Mouse (Mus musculus) urinary bladder, postnatal 14 days (tissue): Measurements from ENCODE around the gene Ccr2.
"Not testable (repeated sequence)": the region's sequence is repeated elsewhere in the genome, so short reads cannot be mapped to it uniquely, and the experiment has no call there.

Source experiments
- DNase-seq: peaks from one replicate; pipeline ENCODE4 v3.0.0; 2021; ENCODE audit warnings: low spot score

Gene Ccr2

GRCm38 (mm10) chr9:124101723-124102122 is at the start of gene Ccr2:
Gene Ccr2, plus strand, starts transcription at chr9:124101950.
- no peak for DNase-seq

DNA sequence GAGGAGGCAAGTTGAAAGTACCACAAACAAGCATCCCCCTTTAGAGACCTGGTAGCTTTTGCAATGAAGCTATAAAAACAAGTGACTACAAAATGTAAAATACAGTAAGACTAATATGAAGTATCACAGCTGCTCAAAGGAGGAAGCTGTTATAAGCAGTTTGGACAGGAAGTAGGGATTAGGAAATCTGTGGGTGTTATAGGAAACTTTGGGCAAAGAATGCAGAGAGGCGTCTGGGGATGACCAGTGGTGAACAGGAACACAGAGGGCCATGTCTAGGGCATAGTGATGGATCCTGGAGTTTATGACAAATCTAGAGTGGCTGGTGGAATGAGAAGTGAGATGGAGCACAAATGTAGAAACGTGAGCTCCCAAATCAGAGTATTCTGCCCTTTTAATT is 48.2 kb upstream of the Ccr2 start:
- no peak for DNase-seq

- peak; percentile 36 for DNase-seq
These were observed 45.5 kb upstream of the Ccr2 start for GRCm38 (mm10) chr9:124056158-124056709.

GRCm38 (mm10) chr9:124059660-124060352 is 41.9 kb upstream of the Ccr2 start:
- no peak for DNase-seq

DNA sequence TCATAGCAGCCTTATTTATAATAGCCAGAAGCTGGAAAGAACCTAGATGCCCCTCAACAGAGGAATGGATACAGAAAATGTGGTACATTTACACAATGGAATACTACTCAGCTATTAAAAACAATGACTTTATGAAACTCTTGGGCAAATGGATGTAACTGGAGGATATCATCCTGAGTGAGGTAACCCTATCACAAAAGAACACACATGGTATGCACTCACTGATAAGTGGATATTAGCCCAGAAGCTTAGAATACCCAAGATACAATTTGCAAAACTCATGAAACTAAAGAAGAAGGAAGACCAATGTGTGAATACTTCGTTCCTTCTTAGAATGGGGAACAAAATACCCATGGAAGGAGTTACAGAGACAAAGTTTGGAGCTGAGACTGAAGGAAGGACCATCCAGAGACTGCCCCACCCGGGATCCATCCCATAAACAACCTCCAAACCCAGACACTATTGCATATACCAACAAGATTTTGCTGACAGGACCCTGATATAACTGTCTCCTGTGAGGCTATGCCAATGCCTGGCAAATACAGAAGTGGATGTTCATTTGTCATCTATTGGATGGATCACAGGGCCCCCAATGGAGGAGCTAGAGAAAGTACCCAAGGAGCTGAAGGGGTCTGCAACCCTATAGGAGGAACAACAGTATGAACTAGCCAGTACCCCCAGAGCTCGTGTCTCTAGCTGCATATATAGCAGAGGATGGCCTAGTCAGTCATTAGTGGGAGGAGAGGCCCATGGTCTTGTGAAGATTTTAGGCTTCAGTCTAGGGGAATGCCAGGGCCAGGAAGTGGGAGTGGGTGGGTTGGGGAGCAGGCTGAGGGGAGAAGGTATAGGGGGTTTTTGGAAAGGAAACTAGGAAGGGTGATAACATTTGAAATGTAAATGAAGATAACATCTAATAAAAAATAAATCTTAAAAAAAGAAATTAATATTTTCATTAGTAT is 40.0 kb upstream of the Ccr2 start:
- DNase-seq: not testable (repeated sequence)

GRCm38 (mm10) chr9:124066572-124067103 is 35.1 kb upstream of the Ccr2 start:
- DNase-seq: no peak

GRCm38 (mm10) chr9:124068098-124069058 is 33.4 kb upstream of the Ccr2 start:
- DNase-seq: no peak

DNA sequence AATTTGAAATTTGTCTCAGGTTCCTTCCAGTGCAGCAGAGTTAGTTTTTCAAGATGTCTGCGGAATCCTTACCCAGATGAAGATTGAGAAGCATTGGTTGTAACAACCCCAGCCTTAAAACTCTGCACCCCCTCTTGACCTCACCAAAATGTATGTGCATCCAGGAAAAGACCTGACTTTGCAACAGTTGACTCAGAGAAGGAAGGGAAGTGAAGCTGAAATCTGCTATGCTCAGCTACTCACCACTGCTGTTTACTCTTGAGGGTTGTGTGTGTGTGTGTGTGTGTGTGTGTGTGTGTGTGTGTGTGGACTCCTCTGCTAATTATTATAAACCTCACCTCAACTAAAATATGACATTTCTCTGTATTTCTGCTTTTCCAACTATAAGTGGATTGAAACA is 30.2 kb upstream of the Ccr2 start:
- no peak for DNase-seq

DNA sequence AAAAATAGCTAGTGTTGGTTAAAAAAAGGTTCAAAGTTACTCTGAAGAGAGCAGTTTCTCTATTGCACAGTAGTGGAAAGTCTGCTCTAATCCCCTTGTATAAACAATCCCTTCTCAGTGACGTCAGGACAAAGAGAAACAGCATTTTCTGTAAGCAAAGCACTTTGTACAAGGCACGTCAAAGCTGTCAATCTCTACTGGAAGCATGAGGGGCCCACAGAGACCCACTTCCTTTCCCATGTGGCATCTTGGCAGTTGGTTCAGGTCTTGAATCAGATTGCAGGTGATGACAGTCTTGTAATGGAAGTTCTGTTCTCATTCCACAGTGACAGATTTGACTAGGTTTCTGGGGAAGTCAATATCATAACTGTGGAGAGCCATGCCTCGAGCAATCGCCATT is 21.9 kb upstream of the Ccr2 start:
- no peak for DNase-seq

GRCm38 (mm10) chr9:124080471-124080870 is 21.3 kb upstream of the Ccr2 start:
- DNase-seq: not testable (repeated sequence)

- DNase-seq: no peak
These were observed 11.3 kb upstream of the Ccr2 start for GRCm38 (mm10) chr9:124090441-124090840.

DNA sequence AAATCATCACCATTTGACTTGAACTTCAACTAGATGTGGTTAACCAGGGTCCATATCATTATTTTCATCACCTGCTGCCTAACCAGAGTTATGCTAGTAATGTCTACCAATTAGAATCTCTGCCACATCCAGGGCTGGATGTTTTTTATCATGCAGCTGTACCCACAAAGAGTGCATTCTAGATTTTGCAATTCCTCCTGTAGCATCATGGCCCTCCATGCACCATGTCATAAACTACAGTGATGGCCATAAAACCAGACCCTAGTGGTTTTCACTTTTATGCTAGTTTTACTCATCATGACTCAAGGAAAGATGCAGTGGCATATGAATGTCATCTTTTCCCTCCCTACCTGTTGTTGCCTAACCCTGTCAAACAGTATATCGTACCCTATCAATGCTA is 2.6 kb upstream of the Ccr2 start:
- DNase-seq: no peak

GRCm38 (mm10) chr9:124100357-124100756 is 1.4 kb upstream of the Ccr2 start:
- no peak for DNase-seq

DNA sequence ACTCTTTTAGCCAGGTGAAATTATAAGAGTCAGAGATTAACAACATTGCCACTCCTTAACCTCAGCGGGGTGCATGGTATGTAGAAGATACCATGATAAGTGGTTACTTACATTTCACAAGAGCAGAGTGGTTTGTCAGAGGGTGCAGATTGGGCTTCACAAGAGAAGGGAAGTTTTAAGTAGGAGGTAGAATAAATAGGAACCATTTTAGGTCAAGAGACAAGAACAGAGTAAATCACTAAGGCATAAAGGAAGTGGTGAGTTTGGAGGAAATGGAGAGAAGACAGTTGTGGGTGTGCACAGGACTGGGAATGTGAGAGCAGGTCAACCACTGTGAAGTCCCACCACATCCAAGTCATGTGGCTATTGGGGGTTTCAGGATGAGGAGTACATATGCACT is 1.4 kb downstream of the Ccr2 start:
- DNase-seq: no peak

- DNase-seq: no peak
These were observed 3.4 kb downstream of the Ccr2 start for GRCm38 (mm10) chr9:124105196-124105595.

DNA sequence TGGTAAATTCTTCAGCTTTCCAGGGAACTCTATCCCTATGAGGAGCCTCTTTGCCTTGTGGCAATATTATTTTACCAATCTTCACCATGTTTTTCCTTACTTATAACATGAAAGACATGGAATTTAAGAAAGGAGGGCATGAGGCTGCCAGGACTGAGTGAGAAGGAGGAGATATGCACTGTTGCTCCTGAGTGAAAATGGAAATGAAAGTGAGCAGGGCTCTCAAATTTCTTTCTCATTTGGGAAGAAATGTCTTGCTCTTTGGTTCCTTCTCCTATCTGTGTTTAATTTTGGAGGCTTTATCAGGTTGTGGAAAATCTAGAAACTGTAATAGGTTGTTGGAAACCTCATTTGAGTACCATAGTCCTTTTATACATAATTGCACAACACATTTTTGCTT is 5.5 kb downstream of the Ccr2 start:
- DNase-seq: no peak

- no peak for DNase-seq
These were observed 6.8 kb downstream of the Ccr2 start for GRCm38 (mm10) chr9:124108356-124109127.

- no peak for DNase-seq
These were observed 10.2 kb downstream of the Ccr2 start for GRCm38 (mm10) chr9:124111997-124112396.

DNA sequence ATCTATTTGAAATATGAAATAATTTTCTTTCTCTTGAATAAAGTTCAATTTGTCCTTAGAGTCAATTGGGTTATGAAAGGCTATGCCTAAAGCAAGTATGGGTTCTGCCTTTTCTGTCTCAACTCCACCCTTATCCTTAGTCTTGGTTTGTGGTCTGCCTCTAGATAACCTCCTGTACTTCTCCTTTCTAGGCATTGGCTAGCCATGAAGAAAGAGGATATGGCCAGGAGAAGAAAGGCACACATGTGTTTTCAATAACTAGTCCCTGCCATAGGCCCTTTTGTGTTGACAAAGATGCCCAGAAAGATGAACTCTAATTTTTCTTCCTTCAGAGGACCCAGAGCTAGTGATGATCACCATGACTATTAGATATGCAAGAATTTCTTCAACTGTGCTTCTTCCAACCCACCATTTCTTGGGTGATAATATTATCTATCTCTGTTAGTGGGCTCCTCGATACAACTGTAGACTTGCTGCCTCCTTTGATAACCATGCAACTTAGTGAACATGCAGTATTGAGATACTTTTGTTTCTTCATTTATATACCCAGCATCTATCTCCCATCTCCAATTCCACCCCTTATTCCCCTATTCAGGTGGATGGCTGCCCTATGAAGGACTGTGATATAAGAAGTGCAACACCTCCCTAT is 11.0 kb downstream of the Ccr2 start:
- no peak for DNase-seq

DNA sequence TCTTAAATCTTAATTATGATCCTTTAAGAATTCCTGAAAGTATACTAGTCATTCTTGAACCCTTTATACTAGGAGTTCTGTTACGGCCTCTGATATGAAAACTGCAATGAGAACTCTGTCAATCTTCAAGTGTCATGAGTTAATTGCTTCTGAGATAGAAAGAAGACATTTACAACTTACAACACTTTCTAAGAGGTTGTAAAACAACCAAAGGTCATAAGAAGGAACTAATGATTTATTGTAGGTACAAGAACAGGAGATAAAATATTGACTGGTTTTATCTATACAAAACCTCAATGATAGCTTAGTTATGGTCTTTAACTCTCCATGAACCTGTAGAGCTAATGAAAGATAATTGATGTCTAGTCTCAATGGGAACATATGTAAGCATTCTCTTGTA is 12.0 kb downstream of the Ccr2 start:
- no peak for DNase-seq
